Mouse (Mus musculus) hindbrain, embryonic 13.5 days (tissue): Measurements from ENCODE around the gene St6galnac3. TPM values are rescaled to one million over a fixed set of nuclear protein-coding genes. Genes with fewer than 3 reads are reported as not detected.

Experiments used
- ATAC-seq: fragments of 200-750 bp; cut with Nextera tagmentation; 2 replicates; pipeline ENCODE4 v1.8.0; 2017; ENCODE audit warnings: moderate TSS enrichment; ENCODE audit not compliant: low FRiP score
- H3K27ac ChIP-seq: fragments of 300-500 bp; sonication (generic); 2 replicates; pipeline ENCODE4 v1.5.1; 2015; ENCODE audit warnings: inconsistent platforms, mild to moderate bottlenecking, moderate library complexity
- H3K27me3 ChIP-seq: fragments of 300-500 bp; sonication (generic); 2 replicates; pipeline ENCODE4 v1.6.1; 2015; ENCODE audit warnings: mild to moderate bottlenecking, inconsistent platforms
- H3K36me3 ChIP-seq: fragments of 300-500 bp; sonication (generic); 2 replicates; pipeline ENCODE4 v1.6.1; 2015; ENCODE audit warnings: mild to moderate bottlenecking, inconsistent platforms
- H3K4me1 ChIP-seq: fragments of 300-500 bp; sonication (generic); replicated peaks from 2 replicates; pipeline ENCODE4 v1.6.1; 2015; ENCODE audit warnings: inconsistent platforms
- H3K4me2 ChIP-seq: fragments of 300-500 bp; sonication (generic); 2 replicates; pipeline ENCODE4 v1.6.1; 2015; ENCODE audit warnings: inconsistent platforms, mild to moderate bottlenecking, moderate library complexity
- H3K4me3 ChIP-seq: fragments of 300-500 bp; sonication (generic); 2 replicates; pipeline ENCODE4 v1.5.1; 2015; ENCODE audit warnings: mild to moderate bottlenecking, inconsistent platforms
- H3K9ac ChIP-seq: fragments of 300-500 bp; sonication (generic); 2 replicates; pipeline ENCODE4 v1.6.1; 2015; ENCODE audit warnings: mild to moderate bottlenecking, inconsistent platforms
- H3K9me3 ChIP-seq: fragments of 300-500 bp; sonication (generic); 2 replicates; pipeline ENCODE4 v1.6.1; 2016; ENCODE audit warnings: inconsistent platforms
- WGBS: fragments of 180-500 bp; shearing (Covaris S2); methylation state at CpG from one replicate; pipeline ENCODE4 v1.1.7; 2015; 5-methylcytosine and 5-hydroxymethylcytosine counted together
- polyA plus RNA-seq: library from polyadenylated mRNA; unstranded; fragments of >200 nt; fragmentation: Nextera tagmentation; extraction: Ambion mirVana; gene quantifications from 2 replicates; pipeline ENCODE4 v1.2.1, GENCODE M21; 2015

Gene St6galnac3
- polyA plus RNA-seq, 1 experiment from 2014 or later: 30.3 TPM

- 11% methylated on average over 7 of the region's 7 CpGs for WGBS
- Histone ChIP-seq H3K27me3 (peaks cover 3% of the 10 kb centered on the region; the same call in 1 of the 2 replicates), H3K36me3 (no peaks in the 10 kb centered on the region), H3K4me2 (no peak overlapping the region), H3K27ac (no peak overlapping the region), H3K4me3 (no peak overlapping the region), H3K9me3 (no peaks in the 10 kb centered on the region), H3K9ac (no peak overlapping the region), H3K4me1 (peaks cover 26% of the 10 kb centered on the region)
- no peak for ATAC-seq
Measured at GRCm38 (mm10) chr3:153675832-153676231, 49.1 kb downstream of the St6galnac3 start.

- H3K27me3 ChIP-seq: peaks cover 3% of the 10 kb centered on the region; the same call in 1 of the 2 replicates
- no peak overlapping the region for H3K27ac ChIP-seq
- H3K4me3 ChIP-seq: no peak overlapping the region
- no peak overlapping the region for H3K4me2 ChIP-seq
- no peak overlapping the region for H3K9ac ChIP-seq
- WGBS: 23% methylated on average over 12 of the region's 12 CpGs
- H3K9me3 ChIP-seq: no peaks in the 10 kb centered on the region
- H3K36me3 ChIP-seq: no peaks in the 10 kb centered on the region
- H3K4me1 ChIP-seq: peaks cover 26% of the 10 kb centered on the region
- no peak for ATAC-seq
Measured at GRCm38 (mm10) chr3:153675073-153675472, 49.9 kb downstream of the St6galnac3 start.

- peaks cover 26% of the 10 kb centered on the region for H3K4me1 ChIP-seq
- H3K4me2 ChIP-seq: no peak overlapping the region
- 88% methylated on average over 8 of the region's 8 CpGs for WGBS
- no peaks in the 10 kb centered on the region for H3K9me3 ChIP-seq
- ATAC-seq: no peak
- H3K36me3 ChIP-seq: no peaks in the 10 kb centered on the region
- H3K9ac ChIP-seq: no peak overlapping the region
- H3K27ac ChIP-seq: no peak overlapping the region
- peaks cover 3% of the 10 kb centered on the region; the same call in 1 of the 2 replicates for H3K27me3 ChIP-seq
- H3K4me3 ChIP-seq: no peak overlapping the region
Measured at GRCm38 (mm10) chr3:153674359-153674758, 50.6 kb downstream of the St6galnac3 start.

- ATAC-seq: no peak
- Histone ChIP-seq H3K27me3 (peaks cover 3% of the 10 kb centered on the region; the same call in 1 of the 2 replicates), H3K4me1 (peaks cover 30% of the 10 kb centered on the region), H3K27ac (no peak overlapping the region), H3K9me3 (no peaks in the 10 kb centered on the region), H3K9ac (no peak overlapping the region), H3K4me2 (no peak overlapping the region), H3K4me3 (no peak overlapping the region), H3K36me3 (no peaks in the 10 kb centered on the region)
- 86% methylated on average over 12 of the region's 12 CpGs for WGBS
Measured at GRCm38 (mm10) chr3:153673451-153673850, 51.5 kb downstream of the St6galnac3 start.

GRCm38 (mm10) chr3:153670953-153671674, 53.9 kb downstream of the St6galnac3 start:
- H3K27me3 ChIP-seq: peaks cover 3% of the 10 kb centered on the region; the same call in 1 of the 2 replicates
- no peak overlapping the region for H3K4me2 ChIP-seq
- H3K9me3 ChIP-seq: no peaks in the 10 kb centered on the region
- H3K4me3 ChIP-seq: no peak overlapping the region
- H3K4me1 ChIP-seq: peaks cover 29% of the 10 kb centered on the region
- ATAC-seq: no peak
- H3K36me3 ChIP-seq: no peaks in the 10 kb centered on the region
- H3K9ac ChIP-seq: no peak overlapping the region
- 0 out of 2 replicates have a peak overlapping the region, but pooled peaks have one; percentile 19 for H3K27ac ChIP-seq
- 85% methylated on average over 10 of the region's 10 CpGs for WGBS

GRCm38 (mm10) chr3:153669737-153670435, 55.1 kb downstream of the St6galnac3 start:
- no peaks in the 10 kb centered on the region for H3K9me3 ChIP-seq
- 91% methylated on average over 13 of the region's 13 CpGs for whole genome bisulfite sequencing

GRCm38 (mm10) chr3:153669329-153669728, 55.6 kb downstream of the St6galnac3 start:
- ATAC-seq: no peak
- no peak overlapping the region for H3K9ac ChIP-seq
- 74% methylated on average over 8 of the region's 8 CpGs for WGBS
- no peak overlapping the region for H3K4me2 ChIP-seq
- no peaks in the 10 kb centered on the region for H3K9me3 ChIP-seq
- H3K4me3 ChIP-seq: no peak overlapping the region
- H3K27me3 ChIP-seq: peaks cover 3% of the 10 kb centered on the region; the same call in 1 of the 2 replicates
- no peaks in the 10 kb centered on the region for H3K36me3 ChIP-seq
- H3K4me1 ChIP-seq: peaks cover 31% of the 10 kb centered on the region
- H3K27ac ChIP-seq: no peak overlapping the region

More at GRCm38 (mm10) chr3:153669737-153670435, 55.1 kb downstream of the St6galnac3 start:
- Histone ChIP-seq H3K4me2 (no peak overlapping the region), H3K27me3 (peaks cover 3% of the 10 kb centered on the region; the same call in 1 of the 2 replicates), H3K36me3 (no peaks in the 10 kb centered on the region), H3K27ac (no peak overlapping the region), H3K4me1 (peaks cover 27% of the 10 kb centered on the region), H3K9ac (no peak overlapping the region), H3K4me3 (no peak overlapping the region)
- no peak for ATAC-seq

- Histone ChIP-seq H3K9me3 (no peaks in the 10 kb centered on the region), H3K4me3 (no peak overlapping the region), H3K27me3 (peaks cover 2% of the 10 kb centered on the region; the same call in 1 of the 2 replicates), H3K4me1 (peaks cover 31% of the 10 kb centered on the region), H3K36me3 (no peaks in the 10 kb centered on the region), H3K27ac (no peak overlapping the region), H3K4me2 (no peak overlapping the region), H3K9ac (no peak overlapping the region)
- 67% methylated on average over 21 of the region's 21 CpGs for WGBS
- ATAC-seq: no peak
Measured at GRCm38 (mm10) chr3:153668447-153669290, 56.3 kb downstream of the St6galnac3 start.

- WGBS: 86% methylated on average over 5 of the region's 5 CpGs
- Histone ChIP-seq H3K27ac (no peak overlapping the region), H3K4me1 (peaks cover 46% of the 10 kb centered on the region), H3K9ac (no peak overlapping the region), H3K36me3 (no peaks in the 10 kb centered on the region), H3K9me3 (no peaks in the 10 kb centered on the region), H3K27me3 (no peaks in the 10 kb centered on the region), H3K4me3 (no peak overlapping the region), H3K4me2 (no peak overlapping the region)
- ATAC-seq: no peak
Measured at GRCm38 (mm10) chr3:153664696-153665095, 60.3 kb downstream of the St6galnac3 start.

- Histone ChIP-seq H3K4me1 (peaks cover 52% of the 10 kb centered on the region), H3K27me3 (no peaks in the 10 kb centered on the region), H3K4me3 (no peak overlapping the region), H3K9me3 (no peaks in the 10 kb centered on the region), H3K36me3 (no peaks in the 10 kb centered on the region), H3K4me2 (no peak overlapping the region), H3K27ac (no peak overlapping the region), H3K9ac (no peak overlapping the region)
- ATAC-seq: no peak
- 68% methylated on average over 10 of the region's 10 CpGs for WGBS
Measured at GRCm38 (mm10) chr3:153663841-153664427, 61.0 kb downstream of the St6galnac3 start.

GRCm38 (mm10) chr3:153662796-153663195, 62.2 kb downstream of the St6galnac3 start:
- Histone ChIP-seq H3K9me3 (no peaks in the 10 kb centered on the region), H3K27me3 (0 out of 2 replicates have a peak, but pooled peaks cover 1% of the 10 kb centered on the region), H3K4me2 (no peak overlapping the region), H3K4me3 (no peak overlapping the region), H3K4me1 (peaks cover 47% of the 10 kb centered on the region), H3K27ac (no peak overlapping the region), H3K36me3 (no peaks in the 10 kb centered on the region), H3K9ac (no peak overlapping the region)
- ATAC-seq: no peak
- 89% methylated on average over 9 of the region's 9 CpGs for WGBS
